Mouse (Mus musculus) heart, embryonic 11.5 days (tissue): Measurements from ENCODE around the gene Plpp3. TPM values are rescaled to one million over a fixed set of nuclear protein-coding genes. Genes with fewer than 3 reads are reported as not detected.
"Not testable (repeated sequence)": the region's sequence is repeated elsewhere in the genome, so short reads cannot be mapped to it uniquely, and the experiment has no call there.

Experiments used
- ATAC-seq: fragments of 200-750 bp; cut with Nextera tagmentation; replicated peaks from 2 replicates; pipeline ENCODE4 v1.8.0; 2017; ENCODE audit warnings: moderate library complexity; ENCODE audit not compliant: insufficient number of reproducible peaks, low FRiP score, low TSS enrichment
- H3K27ac ChIP-seq: fragments of 300-500 bp; sonication (generic); 2 replicates; pipeline ENCODE4 v1.5.1; 2014; ENCODE audit warnings: mild to moderate bottlenecking, low read depth, low read length
- H3K27me3 ChIP-seq: fragments of 300-500 bp; sonication (generic); 2 replicates; pipeline ENCODE4 v1.6.1; 2014; ENCODE audit warnings: mild to moderate bottlenecking, low read length, mixed read lengths; ENCODE audit not compliant: control insufficient read depth, insufficient read depth
- H3K36me3 ChIP-seq: fragments of 300-500 bp; sonication (generic); 2 replicates; pipeline ENCODE4 v1.6.1; 2014; ENCODE audit warnings: mild to moderate bottlenecking, low read length, moderate library complexity, mixed read lengths; ENCODE audit not compliant: control insufficient read depth, insufficient read depth
- H3K4me1 ChIP-seq: fragments of 300-500 bp; sonication (generic); 2 replicates; pipeline ENCODE4 v1.6.1; 2014; ENCODE audit warnings: low read length; ENCODE audit not compliant: control insufficient read depth, insufficient read depth
- H3K4me2 ChIP-seq: fragments of 300-500 bp; sonication (generic); 2 replicates; pipeline ENCODE4 v1.6.1; 2014; ENCODE audit warnings: mild to moderate bottlenecking, moderate library complexity
- H3K4me3 ChIP-seq: fragments of 300-500 bp; sonication (generic); 2 replicates; pipeline ENCODE4 v1.5.1; 2014; ENCODE audit warnings: low read depth, low read length
- H3K9ac ChIP-seq: fragments of 300-500 bp; sonication (generic); 2 replicates; pipeline ENCODE4 v1.6.1; 2014; ENCODE audit warnings: mild to moderate bottlenecking, low read depth, low read length, moderate library complexity
- H3K9me3 ChIP-seq: fragments of 300-500 bp; sonication (generic); replicated peaks from 2 replicates; pipeline ENCODE4 v1.6.1; 2016; ENCODE audit warnings: low read length; ENCODE audit not compliant: control insufficient read depth
- WGBS: fragments of 180-500 bp; shearing (Covaris S2); extraction: QIAGEN DNeasy Blood & Tissue Kit; methylation state at CpG from one replicate; pipeline ENCODE4 v1.1.7; 2014; ENCODE audit not compliant: insufficient replicate concordance; 5-methylcytosine and 5-hydroxymethylcytosine counted together
- polyA plus RNA-seq: library from polyadenylated mRNA; unstranded; fragments of >200 nt; fragmentation: Nextera tagmentation; extraction: Ambion mirVana; gene quantifications from 2 replicates; pipeline ENCODE4 v1.2.1, GENCODE M21; 2014

Gene Plpp3
- polyA plus RNA-seq, 1 experiment from 2014 or later = 23.8 TPM

GRCm38 (mm10) chr4:105265678-105266077 lies 108.5 kb downstream of the Plpp3 start:
- no peak overlapping the region for H3K9ac ChIP-seq
- ATAC-seq = no peak
- H3K4me2 ChIP-seq = no peak overlapping the region
- no peak overlapping the region for H3K4me3 ChIP-seq
- no peaks in the 10 kb centered on the region; the same call in 1 of the 2 replicates for H3K4me1 ChIP-seq
- H3K27ac ChIP-seq = no peak overlapping the region
- WGBS = 80% methylated on average over 4 of the region's 4 CpGs
- no peaks in the 10 kb centered on the region for H3K36me3 ChIP-seq
- H3K9me3 ChIP-seq = no peaks in the 10 kb centered on the region
- H3K27me3 ChIP-seq = no peaks in the 10 kb centered on the region; the same call in 1 of the 2 replicates

- no peak overlapping the region for H3K4me3 ChIP-seq
- H3K4me1 ChIP-seq = no peaks in the 10 kb centered on the region
- H3K36me3 ChIP-seq = no peaks in the 10 kb centered on the region
- H3K27me3 ChIP-seq = no peaks in the 10 kb centered on the region; the same call in 1 of the 2 replicates
- H3K9me3 ChIP-seq = no peaks in the 10 kb centered on the region
- H3K4me2 ChIP-seq = no peak overlapping the region
- 75% methylated on average over 6 of the region's 6 CpGs for WGBS
- H3K9ac ChIP-seq = no peak overlapping the region
- ATAC-seq = no peak
- H3K27ac ChIP-seq = no peak overlapping the region
Observed at GRCm38 (mm10) chr4:105268202-105268730, 111.1 kb downstream of the Plpp3 start.

- ATAC-seq, H3K36me3 ChIP-seq, H3K4me3 ChIP-seq, H3K4me2 ChIP-seq, H3K27me3 ChIP-seq, H3K4me1 ChIP-seq, H3K9me3 ChIP-seq, H3K9ac ChIP-seq, H3K27ac ChIP-seq: not testable (repeated sequence)
- WGBS = 81% methylated on average over 6 of the region's 7 CpGs
Observed at GRCm38 (mm10) chr4:105269398-105269797, 112.3 kb downstream of the Plpp3 start.

GRCm38 (mm10) chr4:105271166-105271565 lies 114.0 kb downstream of the Plpp3 start:
- ATAC-seq = no peak
- no peak overlapping the region for H3K4me2 ChIP-seq
- 82% methylated on average over 6 of the region's 6 CpGs for WGBS
- no peaks in the 10 kb centered on the region for H3K9me3 ChIP-seq
- H3K4me1 ChIP-seq = peaks cover 8% of the 10 kb centered on the region; the same call in 1 of the 2 replicates
- no peaks in the 10 kb centered on the region for H3K36me3 ChIP-seq
- H3K27ac ChIP-seq = no peak overlapping the region
- H3K27me3 ChIP-seq = no peaks in the 10 kb centered on the region; the same call in 1 of the 2 replicates
- H3K9ac ChIP-seq = no peak overlapping the region
- H3K4me3 ChIP-seq = no peak overlapping the region

GRCm38 (mm10) chr4:105273034-105273433 lies 115.9 kb downstream of the Plpp3 start:
- H3K4me2 ChIP-seq = no peak overlapping the region
- H3K27ac ChIP-seq = no peak overlapping the region
- 68% methylated on average over 2 of the region's 2 CpGs for WGBS
- H3K4me1 ChIP-seq = peaks cover 13% of the 10 kb centered on the region
- no peak overlapping the region for H3K4me3 ChIP-seq
- H3K9me3 ChIP-seq = no peaks in the 10 kb centered on the region
- no peaks in the 10 kb centered on the region for H3K36me3 ChIP-seq
- H3K27me3 ChIP-seq = no peaks in the 10 kb centered on the region; the same call in 1 of the 2 replicates
- H3K9ac ChIP-seq = no peak overlapping the region
- no peak for ATAC-seq

GRCm38 (mm10) chr4:105273486-105273885 lies 116.3 kb downstream of the Plpp3 start:
- H3K4me2 ChIP-seq = no peak overlapping the region
- H3K9me3 ChIP-seq = no peaks in the 10 kb centered on the region
- H3K4me1 ChIP-seq = peaks cover 13% of the 10 kb centered on the region
- no peaks in the 10 kb centered on the region for H3K36me3 ChIP-seq
- H3K4me3 ChIP-seq = no peak overlapping the region
- H3K9ac ChIP-seq = no peak overlapping the region
- WGBS = 82% methylated on average over 4 of the region's 4 CpGs
- H3K27ac ChIP-seq = no peak overlapping the region
- ATAC-seq = no peak
- H3K27me3 ChIP-seq = peaks cover under 1% of the 10 kb centered on the region; the same call in 1 of the 2 replicates

- no peak overlapping the region for H3K27ac ChIP-seq
- WGBS = 27% methylated on average over 3 of the region's 3 CpGs
- H3K9ac ChIP-seq = no peak overlapping the region
- no peaks in the 10 kb centered on the region for H3K9me3 ChIP-seq
- H3K27me3 ChIP-seq = peaks cover 4% of the 10 kb centered on the region; the same call in 1 of the 2 replicates
- H3K4me2 ChIP-seq = no peak overlapping the region
- no peaks in the 10 kb centered on the region for H3K36me3 ChIP-seq
- H3K4me3 ChIP-seq = no peak overlapping the region
- H3K4me1 ChIP-seq = peaks cover 13% of the 10 kb centered on the region
- no peak for ATAC-seq
Observed at GRCm38 (mm10) chr4:105275616-105276015, 118.5 kb downstream of the Plpp3 start.

- Histone ChIP-seq H3K9me3 (no peaks in the 10 kb centered on the region), H3K4me3 (no peak overlapping the region), H3K4me1 (peaks cover 13% of the 10 kb centered on the region), H3K9ac (no peak overlapping the region), H3K27ac (no peak overlapping the region), H3K4me2 (no peak overlapping the region), H3K36me3 (no peaks in the 10 kb centered on the region), H3K27me3 (0 out of 2 replicates have a peak, but pooled peaks cover 4% of the 10 kb centered on the region)
- WGBS = 25% methylated on average over 14 of the region's 14 CpGs
- ATAC-seq = no peak
Observed at GRCm38 (mm10) chr4:105276062-105276795, 119.1 kb downstream of the Plpp3 start.
